Mouse (Mus musculus) retina, postnatal 7 days (tissue): ENCODE results near the gene Scai.
A peak's percentile ranks its signal among the peaks of the same experiment; 100 is the strongest.
"Not testable (repeated sequence)": the region's sequence is repeated elsewhere in the genome, so short reads cannot be mapped to it uniquely, and the experiment has no call there.

Experiments
- DNase-seq: peaks from one replicate; pipeline ENCODE4 v3.0.0-alpha.2; 2012; ENCODE audit warnings: low read depth, low spot score

The Scai gene

GRCm38 (mm10) chr2:39129526-39130326 lies 60.8 kb downstream of the Scai start:
- no peak for DNase-seq

DNA sequence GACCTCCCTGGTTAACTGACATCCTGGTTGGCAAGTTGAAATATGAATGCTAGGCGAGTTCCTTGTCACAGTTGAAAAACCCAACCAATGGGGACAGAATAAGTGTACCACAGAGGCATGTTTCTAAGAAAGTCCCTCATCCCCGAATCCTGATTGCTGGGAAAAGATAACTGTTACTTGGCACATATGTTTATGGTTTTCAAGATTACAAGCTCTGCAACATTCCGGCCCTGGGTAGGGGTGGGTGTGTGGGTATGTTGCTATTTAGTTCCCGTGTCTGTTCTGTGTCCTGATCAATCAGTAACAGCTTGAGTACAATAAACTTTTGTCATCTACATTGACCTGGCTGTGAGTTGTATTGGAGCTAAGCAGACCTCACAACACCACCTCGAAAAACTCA lies 66.4 kb downstream of the Scai start:
- no peak for DNase-seq

DNA sequence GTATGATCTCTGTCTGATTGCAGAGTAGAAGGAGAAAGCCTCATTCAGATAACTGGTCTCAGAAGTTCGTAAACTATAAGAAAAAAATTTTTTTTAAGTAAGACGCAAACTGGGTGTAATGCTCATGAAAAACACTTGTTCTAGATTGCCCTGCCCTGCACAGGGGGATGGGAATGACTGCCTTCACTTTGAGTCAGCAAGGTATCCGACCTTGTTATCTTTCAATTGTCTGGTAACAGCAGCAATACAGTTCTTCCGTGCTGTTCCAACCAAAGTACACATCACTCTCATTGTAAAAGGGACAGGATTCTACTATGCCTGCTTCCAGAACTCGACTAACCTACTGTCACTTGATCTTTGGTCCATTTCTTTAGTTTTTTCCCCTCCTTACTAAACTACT lies 69.4 kb downstream of the Scai start:
- DNase-seq = no peak

GRCm38 (mm10) chr2:39116583-39116982 lies 74.0 kb downstream of the Scai start:
- no peak for DNase-seq

GRCm38 (mm10) chr2:39114093-39114492 lies 76.4 kb downstream of the Scai start:
- DNase-seq = no peak

GRCm38 (mm10) chr2:39110514-39110913 lies 80.0 kb downstream of the Scai start:
- DNase-seq = no peak

DNA sequence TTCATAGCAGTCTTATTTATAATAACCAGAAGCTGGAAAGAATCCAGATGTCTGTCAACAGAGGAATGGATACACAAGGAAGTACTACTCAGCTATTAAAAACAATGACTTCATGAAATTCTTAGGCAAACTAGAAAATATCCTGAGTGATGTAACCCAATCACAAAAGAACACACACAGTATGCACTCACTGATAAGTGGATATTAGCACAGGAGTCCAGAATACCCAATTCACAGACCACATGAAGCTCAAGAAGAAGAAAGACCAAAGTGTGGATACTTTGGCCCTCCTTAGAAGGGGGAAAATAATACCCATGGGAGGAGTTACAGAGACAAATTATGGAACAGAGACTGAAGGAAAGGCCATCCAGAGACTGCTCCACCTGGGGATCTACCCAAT lies 80.8 kb downstream of the Scai start:
- not testable (repeated sequence) for DNase-seq

- DNase-seq = not testable (repeated sequence)
Measured at GRCm38 (mm10) chr2:39099951-39100350, 90.6 kb downstream of the Scai start.

GRCm38 (mm10) chr2:39097993-39098392 lies 92.5 kb downstream of the Scai start:
- DNase-seq = no peak

DNA sequence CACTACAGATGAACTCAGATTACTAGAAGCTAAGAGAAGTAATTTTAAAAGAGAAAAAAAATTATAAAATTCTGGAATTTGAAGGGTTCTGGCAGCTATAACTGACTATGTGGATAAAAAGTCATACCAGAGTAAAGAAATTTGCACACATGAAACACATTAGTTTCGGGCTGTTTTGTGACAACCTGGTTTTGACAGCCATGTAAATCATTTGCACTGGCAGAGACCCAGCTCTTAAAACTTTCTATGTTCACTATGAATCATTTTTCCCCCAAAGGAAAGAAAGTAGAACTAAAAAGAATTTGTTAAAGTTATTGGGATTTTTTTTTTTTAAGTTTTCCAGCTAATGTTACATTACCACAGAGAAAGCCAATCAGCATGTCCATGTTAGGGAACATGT lies 98.6 kb downstream of the Scai start:
- no peak for DNase-seq

- DNase-seq = no peak
Measured at GRCm38 (mm10) chr2:39082706-39083105, 107.8 kb downstream of the Scai start.

DNA sequence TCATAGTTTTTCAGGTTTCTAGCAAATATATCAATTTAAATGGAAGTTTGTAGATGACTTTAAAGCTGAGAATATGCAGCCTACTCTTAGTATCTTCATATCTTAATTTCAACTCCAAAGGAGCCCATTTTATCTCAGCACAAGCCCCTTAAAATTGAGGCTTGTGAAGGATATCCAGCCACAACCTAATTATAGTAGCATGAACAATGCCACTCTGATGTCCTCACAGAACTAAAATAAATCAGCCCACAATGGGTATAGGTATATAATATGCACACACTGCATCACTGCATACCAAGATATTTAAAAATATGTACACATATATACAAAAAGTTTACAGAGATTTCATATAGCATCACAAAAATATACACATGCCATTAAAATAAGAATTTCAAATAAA lies 119.9 kb downstream of the Scai start:
- DNase-seq = no peak

DNA sequence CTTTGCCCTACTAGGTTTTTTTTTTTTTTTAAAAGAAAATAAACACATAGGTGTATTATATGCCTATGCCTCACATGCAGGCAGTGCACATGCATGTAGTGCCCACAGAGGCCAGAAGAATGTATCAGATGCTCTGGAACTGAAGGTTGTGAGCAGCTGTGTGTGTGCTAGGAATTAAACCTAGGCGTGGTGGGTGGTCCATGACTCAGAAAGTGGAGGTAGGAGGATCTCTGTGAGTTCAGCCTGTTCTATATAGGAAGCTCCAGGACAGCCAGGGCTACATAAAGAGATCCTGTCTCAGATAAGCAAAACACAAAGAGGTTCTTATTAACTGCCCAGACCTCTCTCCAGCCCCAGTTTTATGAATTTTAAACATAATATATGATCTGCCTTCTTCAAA lies 121.4 kb downstream of the Scai start:
- no peak for DNase-seq

GRCm38 (mm10) chr2:39065400-39065987 lies 125.0 kb downstream of the Scai start, which contains the start of gene Golga1:
TSS of gene Golga1 (minus strand) at chr2:39065541.
- peak; percentile 86 for DNase-seq

DNA sequence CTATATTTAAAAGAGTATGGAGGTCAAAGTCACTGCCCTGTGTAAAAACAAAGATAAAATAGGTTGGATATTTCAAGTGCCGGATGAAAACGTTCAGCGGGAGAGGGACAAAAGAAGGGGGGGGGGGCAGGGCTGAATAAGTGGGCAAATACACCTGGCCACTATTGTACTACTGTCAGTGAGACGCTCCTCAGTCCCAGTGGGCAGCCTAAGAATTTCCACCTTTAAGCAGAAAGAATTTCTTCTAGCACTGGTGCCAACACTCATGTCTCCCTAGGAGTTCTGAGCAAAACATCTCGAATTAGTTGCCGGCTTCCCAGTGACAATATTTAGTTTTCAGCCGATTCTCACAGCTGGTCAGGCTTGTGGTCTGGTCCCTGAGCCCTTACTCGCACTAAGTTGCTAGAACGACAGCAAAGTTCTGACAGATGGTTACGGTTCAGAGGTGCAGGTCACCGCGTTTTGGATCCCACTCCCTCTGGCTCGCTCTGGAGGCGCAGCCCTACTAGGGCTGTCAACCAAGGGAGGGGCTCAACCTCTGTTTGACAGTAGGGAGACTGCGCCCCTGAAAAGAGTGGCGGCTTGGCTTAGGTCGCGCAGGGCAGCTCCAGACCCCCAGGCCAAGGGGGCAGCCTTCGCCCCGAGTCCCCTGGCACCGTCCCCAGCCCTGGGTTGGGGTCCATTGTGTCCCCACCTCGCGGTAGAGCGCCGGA lies 125.7 kb downstream of the Scai start:
- no peak for DNase-seq

- DNase-seq = no peak
Measured at GRCm38 (mm10) chr2:39048515-39048914, 142.0 kb downstream of the Scai start.

DNA sequence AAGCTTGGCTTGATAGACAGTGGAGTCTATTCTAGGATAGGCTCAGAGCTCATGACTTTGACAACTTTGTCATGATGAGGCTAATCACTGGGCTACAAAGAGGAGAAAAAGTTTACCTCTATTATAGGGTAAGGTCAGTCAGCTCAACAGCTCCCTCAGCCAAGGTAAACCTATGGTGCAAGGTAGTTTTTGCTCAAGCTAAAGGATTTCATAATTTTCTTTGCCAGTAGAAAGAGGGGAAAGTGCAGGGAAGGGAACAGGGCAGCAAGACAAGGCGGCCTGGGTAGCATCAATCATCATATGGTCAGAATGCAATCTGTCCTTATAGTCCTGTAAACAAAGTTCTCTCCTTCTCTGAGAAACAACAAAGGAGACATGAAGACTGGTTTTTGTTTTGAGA lies 150.3 kb downstream of the Scai start:
- no peak for DNase-seq

GRCm38 (mm10) chr2:39031611-39032010 lies 158.9 kb downstream of the Scai start:
- no peak for DNase-seq

DNA sequence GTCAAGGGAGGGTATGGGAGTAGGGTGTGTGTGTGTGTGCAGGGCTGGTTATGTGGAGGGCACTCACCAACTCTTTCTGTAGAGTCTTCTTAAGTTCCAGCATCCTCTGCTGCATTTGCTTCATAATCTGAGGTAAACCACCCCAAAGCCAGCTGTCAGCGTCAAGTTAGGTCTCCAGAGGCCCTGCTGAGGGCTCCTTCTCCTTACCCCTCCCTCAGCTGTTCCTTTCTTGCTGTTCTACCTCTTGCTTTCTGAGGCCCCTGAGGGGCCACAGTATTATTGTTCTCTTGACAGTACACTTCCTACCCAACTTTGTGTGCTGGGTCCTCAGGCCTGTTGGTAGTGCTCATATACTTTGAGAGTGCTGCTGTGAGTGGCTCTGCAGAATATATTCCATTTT lies 170.5 kb downstream of the Scai start:
- no peak for DNase-seq

GRCm38 (mm10) chr2:39016581-39016980 lies 174.0 kb downstream of the Scai start:
- DNase-seq = no peak
